Mouse (Mus musculus): ENCODE results near the gene Bend7. TPM values are rescaled to one million over a fixed set of nuclear protein-coding genes. Genes with fewer than 3 reads are reported as not detected.

Gene Bend7
- polyA plus RNA-seq, 2 experiments, result 1.6 to 1.7 TPM

DNA sequence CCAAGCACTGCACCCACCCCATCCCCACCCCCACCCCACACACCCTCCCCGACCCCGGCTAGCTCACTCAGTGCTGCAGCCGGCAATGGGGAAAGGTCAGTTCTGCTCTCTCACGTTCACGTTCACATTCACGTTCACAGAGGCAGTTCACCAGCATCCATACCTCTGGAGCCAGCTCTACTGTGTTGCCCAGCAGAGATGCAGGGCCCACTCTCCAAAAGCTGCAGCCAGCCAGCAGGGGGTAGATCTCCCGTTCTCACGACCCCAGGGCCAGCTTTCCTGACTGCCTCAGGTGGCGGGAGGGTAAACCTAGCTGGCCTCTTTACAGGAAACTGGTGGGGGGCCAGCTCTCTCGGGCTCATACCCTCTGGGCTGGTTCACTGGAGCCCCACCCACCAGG lies 100.0 kb downstream of the Bend7 start:
- 5% methylated on average over 10 of the region's 10 CpGs for WGBS
- H3K4me1 ChIP-seq (ENCODE audit: control insufficient read depth, insufficient read depth, low read length), result no peaks in the 10 kb centered on the region

GRCm38 (mm10) chr2:4820230-4820629 lies 102.6 kb downstream of the Bend7 start:
- H3K9ac ChIP-seq (ENCODE audit: low read depth, low read length, severe bottlenecking), result no peak overlapping the region
- 74% methylated on average over 3 of the region's 3 CpGs for WGBS
- ATAC-seq (ENCODE audit: low FRiP score, low read depth), result no peak

More for the DNA sequence above, 100.0 kb downstream of the Bend7 start:
- H3K9me3 ChIP-seq (ENCODE audit: control insufficient read depth, low read length), result no peaks in the 10 kb centered on the region
- DNase-seq (ENCODE audit: low spot score) (no peak), ATAC-seq (ENCODE audit: low FRiP score, low read depth) (no peak)
- peak overlapping the region; percentile 6; the same call in 1 of the 2 replicates for H3K4me2 ChIP-seq (replicated peaks; ENCODE audit: low read depth, low read length, severe bottlenecking)
- H3K36me3 ChIP-seq (ENCODE audit: control insufficient read depth, insufficient read depth, low read length), result no peaks in the 10 kb centered on the region
- no peak overlapping the region for H3K27ac ChIP-seq (replicated peaks; ENCODE audit: low read depth, low read length)
- H3K27me3 ChIP-seq (ENCODE audit: control insufficient read depth, insufficient read depth, low read length), result no peaks in the 10 kb centered on the region
- TF ChIP-seq POLR2A (IDR thresholded peaks at IDR 0.05; ENCODE audit: borderline replicate concordance, extremely low read depth, insufficient read depth, insufficient read length), result no peak
- H3K4me3 ChIP-seq (replicated peaks; ENCODE audit: low read length), result no peak overlapping the region
- no peak overlapping the region for H3K9ac ChIP-seq (ENCODE audit: low read depth, low read length, severe bottlenecking)

GRCm38 (mm10) chr2:4824067-4824466 lies 106.4 kb downstream of the Bend7 start:
- no peaks in the 10 kb centered on the region for H3K4me1 ChIP-seq (ENCODE audit: control insufficient read depth, insufficient read depth, low read length)
- WGBS, result 56% methylated on average over 9 of the region's 9 CpGs
- H3K36me3 ChIP-seq (ENCODE audit: control insufficient read depth, insufficient read depth, low read length), result no peaks in the 10 kb centered on the region
- no peak overlapping the region for H3K27ac ChIP-seq (replicated peaks; ENCODE audit: low read depth, low read length)
- ATAC-seq (ENCODE audit: low FRiP score, low read depth) (no peak), DNase-seq (ENCODE audit: low spot score) (no peak)
- no peaks in the 10 kb centered on the region for H3K9me3 ChIP-seq (ENCODE audit: control insufficient read depth, low read length)
- no peak overlapping the region for H3K4me2 ChIP-seq (replicated peaks; ENCODE audit: low read depth, low read length, severe bottlenecking)
- no peak for TF ChIP-seq POLR2A (IDR thresholded peaks at IDR 0.05; ENCODE audit: borderline replicate concordance, extremely low read depth, insufficient read depth, insufficient read length)
- no peak overlapping the region for H3K9ac ChIP-seq (ENCODE audit: low read depth, low read length, severe bottlenecking)
- no peak overlapping the region for H3K4me3 ChIP-seq (replicated peaks; ENCODE audit: low read length)
- H3K27me3 ChIP-seq (ENCODE audit: control insufficient read depth, insufficient read depth, low read length), result no peaks in the 10 kb centered on the region

More at GRCm38 (mm10) chr2:4820230-4820629, 102.6 kb downstream of the Bend7 start:
- Histone ChIP-seq H3K4me2 (replicated peaks; ENCODE audit: low read depth, low read length, severe bottlenecking) (no peak overlapping the region), H3K4me1 (ENCODE audit: control insufficient read depth, insufficient read depth, low read length) (no peaks in the 10 kb centered on the region), H3K36me3 (ENCODE audit: control insufficient read depth, insufficient read depth, low read length) (no peaks in the 10 kb centered on the region), H3K27me3 (ENCODE audit: control insufficient read depth, insufficient read depth, low read length) (no peaks in the 10 kb centered on the region), H3K4me3 (replicated peaks; ENCODE audit: low read length) (no peak overlapping the region), H3K27ac (replicated peaks; ENCODE audit: low read depth, low read length) (no peak overlapping the region), H3K9me3 (ENCODE audit: control insufficient read depth, low read length) (no peaks in the 10 kb centered on the region)
- no peak for DNase-seq (ENCODE audit: low spot score)
- no peak for TF ChIP-seq POLR2A (IDR thresholded peaks at IDR 0.05; ENCODE audit: borderline replicate concordance, extremely low read depth, insufficient read depth, insufficient read length)

- H3K4me1 ChIP-seq (ENCODE audit: control insufficient read depth, insufficient read depth, low read length), result no peaks in the 10 kb centered on the region
- no peak overlapping the region for H3K4me2 ChIP-seq (replicated peaks; ENCODE audit: low read depth, low read length, severe bottlenecking)
- no peak overlapping the region for H3K9ac ChIP-seq (ENCODE audit: low read depth, low read length, severe bottlenecking)
- no peaks in the 10 kb centered on the region for H3K9me3 ChIP-seq (ENCODE audit: control insufficient read depth, low read length)
- H3K27me3 ChIP-seq (ENCODE audit: control insufficient read depth, insufficient read depth, low read length), result no peaks in the 10 kb centered on the region
- DNase-seq (ENCODE audit: low spot score) (no peak), ATAC-seq (ENCODE audit: low FRiP score, low read depth) (no peak)
- no peak overlapping the region for H3K4me3 ChIP-seq (replicated peaks; ENCODE audit: low read length)
- no peak overlapping the region for H3K27ac ChIP-seq (replicated peaks; ENCODE audit: low read depth, low read length)
- WGBS, result 78% methylated on average over 5 of the region's 5 CpGs
- TF ChIP-seq POLR2A (IDR thresholded peaks at IDR 0.05; ENCODE audit: borderline replicate concordance, extremely low read depth, insufficient read depth, insufficient read length), result no peak
- no peaks in the 10 kb centered on the region for H3K36me3 ChIP-seq (ENCODE audit: control insufficient read depth, insufficient read depth, low read length)
Observed at GRCm38 (mm10) chr2:4828032-4828431, 110.4 kb downstream of the Bend7 start.

GRCm38 (mm10) chr2:4828446-4828997 lies 110.9 kb downstream of the Bend7 start:
- no peak for ATAC-seq (ENCODE audit: low FRiP score, low read depth)
- no peak overlapping the region for H3K9ac ChIP-seq (ENCODE audit: low read depth, low read length, severe bottlenecking)
- H3K4me3 ChIP-seq (replicated peaks; ENCODE audit: low read length), result no peak overlapping the region
- no peaks in the 10 kb centered on the region for H3K27me3 ChIP-seq (ENCODE audit: control insufficient read depth, insufficient read depth, low read length)
- no peak overlapping the region for H3K4me2 ChIP-seq (replicated peaks; ENCODE audit: low read depth, low read length, severe bottlenecking)
- H3K36me3 ChIP-seq (ENCODE audit: control insufficient read depth, insufficient read depth, low read length), result no peaks in the 10 kb centered on the region
- no peak for TF ChIP-seq POLR2A (IDR thresholded peaks at IDR 0.05; ENCODE audit: borderline replicate concordance, extremely low read depth, insufficient read depth, insufficient read length)
- WGBS, result 87% methylated on average over 6 of the region's 6 CpGs
- DNase-seq (ENCODE audit: low spot score), result no peak
- H3K9me3 ChIP-seq (ENCODE audit: control insufficient read depth, low read length), result no peaks in the 10 kb centered on the region
- no peaks in the 10 kb centered on the region for H3K4me1 ChIP-seq (ENCODE audit: control insufficient read depth, insufficient read depth, low read length)
- no peak overlapping the region for H3K27ac ChIP-seq (replicated peaks; ENCODE audit: low read depth, low read length)

Data from limb, embryonic 14.5 days (tissue).